Mouse (Mus musculus): Measurements from ENCODE around the gene Gucy1b2.

Gucy1b2 gene

GRCm38 (mm10) chr14:62456239-62456747 is at the start of gene Gucy1b2:
Gene Gucy1b2, minus strand, starts transcription at chr14:62456289.
- in situ Hi-C loops (cut with MboI, MseI) = loop anchor here (5.0 to 10.0 kb wide), 2 partner anchors 199 to 781 kb away; no protein-coding TSS in a partner anchor

GRCm38 (mm10) chr14:62497391-62497790 is 41.3 kb upstream of the Gucy1b2 start:
- in situ Hi-C loops (cut with MboI, MseI) = loop anchor here in 1 of 2 experiments (10.0 kb wide), 1 partner anchor 1877 kb away; no protein-coding TSS in a partner anchor

GRCm38 (mm10) chr14:62496501-62496900 is 40.4 kb upstream of the Gucy1b2 start:
- in situ Hi-C loops (cut with MboI, MseI) = loop anchor here in 1 of 2 experiments (10.0 kb wide), 1 partner anchor 1878 kb away; no protein-coding TSS in a partner anchor

GRCm38 (mm10) chr14:62493456-62493855 is 37.4 kb upstream of the Gucy1b2 start:
- in situ Hi-C loops (cut with MboI, MseI) = loop anchor here in 1 of 2 experiments (10.0 kb wide), 1 partner anchor 1881 kb away; no protein-coding TSS in a partner anchor

- in situ Hi-C loops (cut with MboI, MseI) = loop anchor here in 1 of 2 experiments (10.0 kb wide), 1 partner anchor 1882 kb away; no protein-coding TSS in a partner anchor
Measured at GRCm38 (mm10) chr14:62492196-62492850, 36.2 kb upstream of the Gucy1b2 start.

- in situ Hi-C loops (cut with MboI, MseI) = no loop called here
Measured at GRCm38 (mm10) chr14:62488270-62488669, 32.2 kb upstream of the Gucy1b2 start.

- in situ Hi-C loops (cut with MboI, MseI) = no loop called here
Measured at GRCm38 (mm10) chr14:62481381-62481780, 25.3 kb upstream of the Gucy1b2 start.

GRCm38 (mm10) chr14:62479395-62479794 is 23.3 kb upstream of the Gucy1b2 start:
- in situ Hi-C loops (cut with MboI, MseI) = no loop called here

GRCm38 (mm10) chr14:62474481-62474880 is 18.4 kb upstream of the Gucy1b2 start:
- in situ Hi-C loops (cut with MboI, MseI) = no loop called here

GRCm38 (mm10) chr14:62472061-62472460 is 16.0 kb upstream of the Gucy1b2 start:
- in situ Hi-C loops (cut with MboI, MseI) = no loop called here

GRCm38 (mm10) chr14:62468753-62469125 is 12.7 kb upstream of the Gucy1b2 start:
- in situ Hi-C loops (cut with MboI, MseI) = no loop called here

- in situ Hi-C loops (cut with MboI, MseI) = no loop called here
Measured at GRCm38 (mm10) chr14:62468119-62468752, 12.1 kb upstream of the Gucy1b2 start.

GRCm38 (mm10) chr14:62464966-62465365 is 8.9 kb upstream of the Gucy1b2 start:
- in situ Hi-C loops (cut with MboI, MseI) = no loop called here

- in situ Hi-C loops (cut with MboI, MseI) = loop anchor here (5.0 to 10.0 kb wide), 2 partner anchors 202 to 785 kb away; no protein-coding TSS in a partner anchor
Measured at GRCm38 (mm10) chr14:62459541-62459940, 3.5 kb upstream of the Gucy1b2 start.

- in situ Hi-C loops (cut with MboI, MseI) = loop anchor here (5.0 to 10.0 kb wide), 2 partner anchors 200 to 783 kb away; no protein-coding TSS in a partner anchor
Measured at GRCm38 (mm10) chr14:62457420-62458181, 1.5 kb upstream of the Gucy1b2 start.

GRCm38 (mm10) chr14:62455570-62455879 is 564 bp downstream of the Gucy1b2 start:
- in situ Hi-C loops (cut with MboI, MseI) = loop anchor here (5.0 to 10.0 kb wide), 2 partner anchors 198 to 781 kb away; no protein-coding TSS in a partner anchor

GRCm38 (mm10) chr14:62454760-62455569 is 1.1 kb downstream of the Gucy1b2 start:
- in situ Hi-C loops (cut with MboI, MseI) = loop anchor here (5.0 to 10.0 kb wide), 3 partner anchors 198 to 883 kb away; no protein-coding TSS in a partner anchor

GRCm38 (mm10) chr14:62454136-62454535 is 2.0 kb downstream of the Gucy1b2 start:
- in situ Hi-C loops (cut with MboI, MseI) = loop anchor here (5.0 to 10.0 kb wide), 2 partner anchors 779 to 882 kb away; no protein-coding TSS in a partner anchor

GRCm38 (mm10) chr14:62453276-62453675 is 2.8 kb downstream of the Gucy1b2 start:
- in situ Hi-C loops (cut with MboI, MseI) = loop anchor here (5.0 to 10.0 kb wide), 2 partner anchors 778 to 881 kb away; no protein-coding TSS in a partner anchor

- in situ Hi-C loops (cut with MboI, MseI) = loop anchor here (5.0 to 10.0 kb wide), 2 partner anchors 776 to 878 kb away; no protein-coding TSS in a partner anchor
Measured at GRCm38 (mm10) chr14:62450706-62451105, 5.4 kb downstream of the Gucy1b2 start.
